Mouse (Mus musculus) small intestine, adult 2 months (tissue): ENCODE measurements around the gene Mrpl37.

ENCODE experiments used
- CTCF ChIP-seq: fragments of 200-500 bp; IDR thresholded peaks from 2 replicates; pipeline ENCODE4 v1.5.1; 2012; ENCODE audit warnings: low read depth, mild to moderate bottlenecking, control low read depth, inconsistent platforms, low read length, moderate library complexity, mixed read lengths; ENCODE audit not compliant: insufficient replicate concordance, insufficient read length; ENCODE audit errors: extremely low read depth
- POLR2A ChIP-seq: fragments of 200-500 bp; IDR thresholded peaks from 2 replicates; pipeline ENCODE4 v1.6.1; 2012; ENCODE audit warnings: low read depth, mild to moderate bottlenecking, control low read depth, inconsistent platforms, low read length, moderate library complexity

DNA sequence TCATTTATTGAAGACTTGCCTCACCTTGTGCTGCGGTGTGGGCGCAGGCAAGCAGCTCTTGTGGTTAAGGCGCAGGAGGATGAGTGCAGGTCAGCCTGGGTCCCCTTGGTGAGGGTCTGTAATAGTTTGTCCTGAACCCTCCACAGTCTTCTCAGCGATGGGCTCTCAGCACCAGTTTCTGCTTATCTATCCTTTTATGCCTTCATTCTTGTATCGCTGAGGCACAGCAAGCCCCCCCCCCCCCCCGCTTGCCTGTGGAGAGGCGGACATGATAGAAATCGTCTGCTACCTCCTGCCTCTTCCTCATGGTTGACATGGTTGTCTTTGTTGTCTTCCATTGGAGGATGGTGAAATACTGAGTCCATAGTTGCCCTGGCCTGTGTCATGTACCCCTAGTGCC lies 59.3 kb downstream of the Mrpl37 start:
- TF ChIP-seq CTCF (no peak), POLR2A (no peak)
